Mouse (Mus musculus) erythroblast, embryonic 14.5 days (primary cell): ENCODE measurements around the gene Snd1. TPM values are rescaled to one million over a fixed set of nuclear protein-coding genes. Genes with fewer than 3 reads are reported as not detected.

Source experiments
- H3K27me3 ChIP-seq: 2 replicates; pipeline ENCODE4 v1.6.1; 2012; ENCODE audit warnings: inconsistent platforms; ENCODE audit not compliant: control insufficient read depth
- H3K36me3 ChIP-seq: 2 replicates; pipeline ENCODE4 v1.6.1; 2012; ENCODE audit warnings: mild to moderate bottlenecking, inconsistent platforms; ENCODE audit not compliant: control insufficient read depth
- H3K4me1 ChIP-seq: 2 replicates; pipeline ENCODE4 v1.6.1; 2012; ENCODE audit warnings: inconsistent platforms; ENCODE audit not compliant: control insufficient read depth
- H3K4me3 ChIP-seq: replicated peaks from 2 replicates; pipeline ENCODE3; 2012; ENCODE audit warnings: moderate library complexity, mild to moderate bottlenecking, inconsistent platforms
- H3K9me3 ChIP-seq: 2 replicates; pipeline ENCODE4 v1.6.1; 2012; ENCODE audit warnings: low read length, inconsistent platforms, mixed read lengths; ENCODE audit not compliant: control insufficient read depth
- GATA1 ChIP-seq: IDR thresholded peaks from 2 replicates; pipeline ENCODE4 v1.6.1; 2012; ENCODE audit warnings: low read length, inconsistent platforms, mixed read lengths
- TAL1 ChIP-seq: IDR thresholded peaks from 3 replicates; pipeline ENCODE4 v1.6.1; 2012; ENCODE audit warnings: low read length, inconsistent platforms, mixed read lengths
- polyA plus RNA-seq: library from polyadenylated mRNA; stranded (reverse); fragments of >175 nt; gene quantifications from 2 replicates; pipeline ENCODE4 v1.2.3, GENCODE M21; 2012

The Snd1 gene
- polyA plus RNA-seq, 1 experiment: 1.9 TPM

GRCm38 (mm10) chr6:28828593-28828992, 353.7 kb downstream of the Snd1 start:
- peaks cover under 1% of the 10 kb centered on the region; the same call in 1 of the 2 replicates for H3K9me3 ChIP-seq

GRCm38 (mm10) chr6:28830306-28830705, 355.4 kb downstream of the Snd1 start:
- Histone ChIP-seq H3K4me1 (peaks cover 12% of the 10 kb centered on the region), H3K36me3 (peaks cover 6% of the 10 kb centered on the region; the same call in 1 of the 2 replicates), H3K9me3 (peaks cover 2% of the 10 kb centered on the region; the same call in 1 of the 2 replicates), H3K27me3 (peaks cover 57% of the 10 kb centered on the region), H3K4me3 (no peak overlapping the region)
- no peak for TF ChIP-seq GATA1
- TF ChIP-seq TAL1: no peak

More at GRCm38 (mm10) chr6:28828593-28828992, 353.7 kb downstream of the Snd1 start:
- Histone ChIP-seq H3K27me3 (peaks cover 40% of the 10 kb centered on the region), H3K4me3 (no peak overlapping the region), H3K4me1 (peaks cover 12% of the 10 kb centered on the region), H3K36me3 (peaks cover 6% of the 10 kb centered on the region; the same call in 1 of the 2 replicates)
- TF ChIP-seq GATA1 (no peak), TAL1 (no peak)

GRCm38 (mm10) chr6:28831011-28831853, 356.3 kb downstream of the Snd1 start, which contains the start of gene Lrrc4:
Gene Lrrc4, minus strand, starts transcription at chr6:28831747.
- H3K36me3 ChIP-seq: peaks cover 6% of the 10 kb centered on the region; the same call in 1 of the 2 replicates
- H3K4me3 ChIP-seq: peak within 1 kb of the TSS; percentile 47
- H3K9me3 ChIP-seq: peaks cover 2% of the 10 kb centered on the region; the same call in 1 of the 2 replicates
- peaks cover 58% of the 10 kb centered on the region for H3K27me3 ChIP-seq
- no peak for TF ChIP-seq TAL1
- no peak for TF ChIP-seq GATA1
- peaks cover 12% of the 10 kb centered on the region for H3K4me1 ChIP-seq

GRCm38 (mm10) chr6:28831854-28832750, 357.2 kb downstream of the Snd1 start:
- peak overlapping the region; percentile 47 for H3K4me3 ChIP-seq
- peaks cover 58% of the 10 kb centered on the region for H3K27me3 ChIP-seq

GRCm38 (mm10) chr6:28832751-28833291, 357.9 kb downstream of the Snd1 start:
- Histone ChIP-seq H3K4me3 (peak overlapping the region; percentile 50), H3K4me1 (peaks cover 12% of the 10 kb centered on the region), H3K36me3 (peaks cover 6% of the 10 kb centered on the region; the same call in 1 of the 2 replicates), H3K27me3 (peaks cover 58% of the 10 kb centered on the region), H3K9me3 (peaks cover 2% of the 10 kb centered on the region; the same call in 1 of the 2 replicates)
- no peak for TF ChIP-seq GATA1
- TF ChIP-seq TAL1: no peak

More at GRCm38 (mm10) chr6:28831854-28832750, 357.2 kb downstream of the Snd1 start:
- H3K9me3 ChIP-seq: peaks cover 2% of the 10 kb centered on the region; the same call in 1 of the 2 replicates
- TF ChIP-seq TAL1: no peak
- no peak for TF ChIP-seq GATA1
- peaks cover 12% of the 10 kb centered on the region for H3K4me1 ChIP-seq
- H3K36me3 ChIP-seq: peaks cover 6% of the 10 kb centered on the region; the same call in 1 of the 2 replicates

GRCm38 (mm10) chr6:28833380-28833822, 358.5 kb downstream of the Snd1 start:
- no peak overlapping the region for H3K4me3 ChIP-seq
- TF ChIP-seq GATA1: no peak
- TF ChIP-seq TAL1: no peak
- peaks cover 6% of the 10 kb centered on the region; the same call in 1 of the 2 replicates for H3K36me3 ChIP-seq
- peaks cover 58% of the 10 kb centered on the region for H3K27me3 ChIP-seq
- H3K9me3 ChIP-seq: peaks cover 2% of the 10 kb centered on the region; the same call in 1 of the 2 replicates
- H3K4me1 ChIP-seq: peaks cover 12% of the 10 kb centered on the region

GRCm38 (mm10) chr6:28834046-28834445, 359.1 kb downstream of the Snd1 start:
- Histone ChIP-seq H3K36me3 (peaks cover 6% of the 10 kb centered on the region; the same call in 1 of the 2 replicates), H3K9me3 (peaks cover 2% of the 10 kb centered on the region; the same call in 1 of the 2 replicates), H3K4me3 (no peak overlapping the region), H3K4me1 (peaks cover 12% of the 10 kb centered on the region), H3K27me3 (peaks cover 58% of the 10 kb centered on the region)
- TF ChIP-seq TAL1 (no peak), GATA1 (no peak)

- H3K4me1 ChIP-seq: peaks cover 11% of the 10 kb centered on the region
- no peak for TF ChIP-seq TAL1
- TF ChIP-seq GATA1: no peak
- peaks cover 2% of the 10 kb centered on the region; the same call in 1 of the 2 replicates for H3K9me3 ChIP-seq
- H3K36me3 ChIP-seq: no peaks in the 10 kb centered on the region; the same call in 1 of the 2 replicates
- no peak overlapping the region for H3K4me3 ChIP-seq
- H3K27me3 ChIP-seq: peaks cover 38% of the 10 kb centered on the region
These were observed 361.7 kb downstream of the Snd1 start for GRCm38 (mm10) chr6:28836600-28836999.
